Mouse (Mus musculus): ENCODE measurements around the gene Plcb1.

The Plcb1 gene

GRCm38 (mm10) chr2:135219406-135219805 lies 433.5 kb downstream of the Plcb1 start:
- no peak for DNase-seq

- DNase-seq, result no peak
Observed at GRCm38 (mm10) chr2:135225604-135226025, 439.7 kb downstream of the Plcb1 start.

GRCm38 (mm10) chr2:135230262-135230661 lies 444.4 kb downstream of the Plcb1 start:
- DNase-seq, result no peak

GRCm38 (mm10) chr2:135242662-135243316 lies 456.9 kb downstream of the Plcb1 start:
- no peak for DNase-seq

GRCm38 (mm10) chr2:135243764-135244163 lies 457.9 kb downstream of the Plcb1 start:
- no peak for DNase-seq

GRCm38 (mm10) chr2:135249925-135250324 lies 464.1 kb downstream of the Plcb1 start:
- no peak for DNase-seq

GRCm38 (mm10) chr2:135251821-135252315 lies 466.0 kb downstream of the Plcb1 start:
- peak; percentile 6 for DNase-seq

GRCm38 (mm10) chr2:135259136-135259535 lies 473.3 kb downstream of the Plcb1 start:
- DNase-seq, result no peak

- DNase-seq, result no peak
Observed at GRCm38 (mm10) chr2:135263943-135264342, 478.1 kb downstream of the Plcb1 start.

GRCm38 (mm10) chr2:135274949-135275348 lies 489.1 kb downstream of the Plcb1 start:
- DNase-seq, result no peak

- peak; percentile 6 for DNase-seq
Observed at GRCm38 (mm10) chr2:135278506-135278905, 492.6 kb downstream of the Plcb1 start.

GRCm38 (mm10) chr2:135279026-135279425 lies 493.2 kb downstream of the Plcb1 start:
- DNase-seq, result no peak

GRCm38 (mm10) chr2:135283783-135284182 lies 497.9 kb downstream of the Plcb1 start:
- DNase-seq, result no peak

- DNase-seq, result no peak
Observed at GRCm38 (mm10) chr2:135296184-135296769, 510.4 kb downstream of the Plcb1 start.

GRCm38 (mm10) chr2:135300480-135300879 lies 514.6 kb downstream of the Plcb1 start:
- DNase-seq, result no peak

GRCm38 (mm10) chr2:135302483-135302882 lies 516.6 kb downstream of the Plcb1 start:
- DNase-seq, result no peak

- no peak for DNase-seq
Observed at GRCm38 (mm10) chr2:135305186-135305585, 519.3 kb downstream of the Plcb1 start.

- peak; percentile 61 for DNase-seq
Observed at GRCm38 (mm10) chr2:135305736-135306471, 520.0 kb downstream of the Plcb1 start.

- DNase-seq, result no peak
Observed at GRCm38 (mm10) chr2:135306472-135306771, 520.6 kb downstream of the Plcb1 start.

- DNase-seq, result no peak
Observed at GRCm38 (mm10) chr2:135307787-135308186, 521.9 kb downstream of the Plcb1 start.

- DNase-seq, result no peak
Observed at GRCm38 (mm10) chr2:135315980-135316379, 530.1 kb downstream of the Plcb1 start.

GRCm38 (mm10) chr2:135318136-135318535 lies 532.3 kb downstream of the Plcb1 start:
- DNase-seq, result no peak

GRCm38 (mm10) chr2:135323276-135323954 lies 537.5 kb downstream of the Plcb1 start:
- no peak for DNase-seq

- DNase-seq, result peak; percentile 70
Observed at GRCm38 (mm10) chr2:135323955-135324302, 538.1 kb downstream of the Plcb1 start.
